In genomic region chr11:118793639-118794021, GRCm38 (mm10) we compare ENCODE assay signal across 11 mouse cellular contexts.
DNase-seq lines count a peak whose midpoint lies in the region; ATAC-seq and TF ChIP-seq lines count a peak whose summit lies in the region.
"Had no signal": no experiment of that assay in that cellular context is flagged by ENCODE, and none has a peak within 500 bp of the region (broad histone marks: within the 10 kb centered on the region; RNA-seq: fewer than 3 reads in every experiment).

No protein-coding gene starts in this region.

- H3K9me3 ChIP-seq in limb, embryonic 13.5 days: no peaks in the 10 kb centered on the region
- no peaks in the 10 kb centered on the region for H3K9me3 ChIP-seq in limb, embryonic 10.5 days (replicated peaks)
- no peaks in the 10 kb centered on the region for H3K9me3 ChIP-seq in hindbrain, embryonic 13.5 days
- H3K9me3 ChIP-seq: heart, embryonic 13.5 days; liver, embryonic 15.5 days had no signal

- TF ChIP-seq CTCF in lung, adult 2 months (IDR thresholded peaks at IDR 0.05; ENCODE audit: insufficient read depth, low read length): no peak

- H3K4me2 ChIP-seq in limb, embryonic 13.5 days (replicated peaks): no peak overlapping the region
- peak overlapping the region; percentile 21; the same call in 1 of the 2 replicates for H3K4me2 ChIP-seq in hindbrain, embryonic 13.5 days
- H3K4me2 ChIP-seq: heart, embryonic 13.5 days; liver, embryonic 15.5 days had no signal

- WGBS in limb, embryonic 13.5 days: 43% methylated on average over 16 of the region's 16 CpGs
- WGBS in limb, embryonic 10.5 days: 70% methylated on average over 16 of the region's 16 CpGs
- 31% methylated on average over 16 of the region's 16 CpGs for WGBS in hindbrain, embryonic 13.5 days
- WGBS in lung, adult 2 months: 75% methylated on average over 16 of the region's 16 CpGs

- DNase-seq in limb, embryonic 10.5 days (ENCODE audit: low spot score): no peak
- peak; percentile 86 to 88 for DNase-seq in left cerebral cortex, postnatal 36 days (ENCODE audit: low spot score in 2 of 2)
- peak; percentile 89 for DNase-seq in telencephalon, adult 2 months (ENCODE audit: low read depth, low spot score)
- no peak for DNase-seq in lung, adult 2 months
- DNase-seq in Muller cell, postnatal 12 days (ENCODE audit: inconsistent ontology term): no peak
- no peak for DNase-seq in natural killer cell, adult 2 months (ENCODE audit: low spot score in 2 of 2)
- DNase-seq: adrenal gland, adult 2 months had no signal

- no peak for ATAC-seq in limb, embryonic 13.5 days (ENCODE audit: low FRiP score, low read depth)
- peak; percentile 57 for ATAC-seq in hindbrain, embryonic 13.5 days (ENCODE audit: low FRiP score)

- intact Hi-C loops in left cerebral cortex, postnatal 36 days (cut with DNase I): loop anchor here (2.0 to 5.0 kb wide), 3 partner anchors 51 to 115 kb away; no protein-coding TSS in a partner anchor

- no peak overlapping the region for H3K9ac ChIP-seq in limb, embryonic 13.5 days
- H3K9ac ChIP-seq in hindbrain, embryonic 13.5 days: peak overlapping the region; percentile 69
- H3K9ac ChIP-seq: heart, embryonic 13.5 days; liver, embryonic 15.5 days had no signal

- peaks cover 43% of the 10 kb centered on the region for H3K4me1 ChIP-seq in limb, embryonic 13.5 days
- peaks cover 41% of the 10 kb centered on the region for H3K4me1 ChIP-seq in limb, embryonic 10.5 days
- H3K4me1 ChIP-seq in hindbrain, embryonic 13.5 days (replicated peaks): peaks cover 61% of the 10 kb centered on the region
- no peaks in the 10 kb centered on the region for H3K4me1 ChIP-seq in lung, adult 2 months (ENCODE audit: control insufficient read depth, insufficient read depth, low read length)
- H3K4me1 ChIP-seq: liver, embryonic 15.5 days had no signal

- no peak overlapping the region for H3K4me3 ChIP-seq in limb, embryonic 13.5 days
- H3K4me3 ChIP-seq in limb, embryonic 10.5 days: no peak overlapping the region
- H3K4me3 ChIP-seq in hindbrain, embryonic 13.5 days: no peak overlapping the region
- no peak overlapping the region for H3K4me3 ChIP-seq in lung, adult 2 months (replicated peaks; ENCODE audit: extremely low read depth, low read depth, low read length)
- H3K4me3 ChIP-seq: heart, embryonic 13.5 days; liver, embryonic 15.5 days had no signal

- H3K27ac ChIP-seq in limb, embryonic 13.5 days: peak overlapping the region; percentile 35; the same call in 1 of the 2 replicates
- no peak overlapping the region for H3K27ac ChIP-seq in limb, embryonic 10.5 days
- peak overlapping the region; percentile 98 for H3K27ac ChIP-seq in hindbrain, embryonic 13.5 days
- H3K27ac ChIP-seq: heart, embryonic 13.5 days; liver, embryonic 15.5 days had no signal

- no peaks in the 10 kb centered on the region for H3K36me3 ChIP-seq in limb, embryonic 13.5 days
- H3K36me3 ChIP-seq in limb, embryonic 10.5 days: no peaks in the 10 kb centered on the region
- H3K36me3 ChIP-seq in hindbrain, embryonic 13.5 days: no peaks in the 10 kb centered on the region
- H3K36me3 ChIP-seq: heart, embryonic 13.5 days; liver, embryonic 15.5 days had no signal

- no peaks in the 10 kb centered on the region for H3K27me3 ChIP-seq in limb, embryonic 13.5 days
- H3K27me3 ChIP-seq in limb, embryonic 10.5 days (ENCODE audit: low read depth, poor library complexity, severe bottlenecking): no peaks in the 10 kb centered on the region
- no peaks in the 10 kb centered on the region for H3K27me3 ChIP-seq in hindbrain, embryonic 13.5 days
- H3K27me3 ChIP-seq: heart, embryonic 13.5 days; liver, embryonic 15.5 days had no signal

- TF ChIP-seq POLR2A in lung, adult 2 months (IDR thresholded peaks at IDR 0.05; ENCODE audit: borderline replicate concordance, extremely low read depth, low read depth, low read length): no peak

Comparison
In these comparisons a context has a peak if more than half of its experiments do, and no peak if none do; other contexts are left out.
1. DNase-seq: peak in left cerebral cortex, postnatal 36 days (2 of 2) and telencephalon, adult 2 months (single experiment); none in limb, embryonic 10.5 days (single experiment), lung, adult 2 months (single experiment), Muller cell, postnatal 12 days (single experiment) and natural killer cell, adult 2 months (0 of 2).